Mouse (Mus musculus) limb, embryonic 11.5 days (tissue): ENCODE measurements around the gene Kcnk4. TPM values are rescaled to one million over a fixed set of nuclear protein-coding genes. Genes with fewer than 3 reads are reported as not detected.

Experiments
- ATAC-seq: fragments of 200-750 bp; cut with Nextera tagmentation; 2 replicates; pipeline ENCODE4 v1.8.0; 2017; ENCODE audit warnings: low read depth; ENCODE audit not compliant: insufficient number of reproducible peaks, low FRiP score, low TSS enrichment
- DNase-seq: peaks from one replicate; pipeline ENCODE4 v3.0.0-alpha.2; 2015; ENCODE audit warnings: low spot score
- H3K27ac ChIP-seq: fragments of 300-500 bp; sonication (generic); replicated peaks from 2 replicates; pipeline ENCODE4 v1.5.1; 2014; ENCODE audit warnings: low read depth, mild to moderate bottlenecking, low read length
- H3K27me3 ChIP-seq: fragments of 300-500 bp; sonication (generic); 2 replicates; pipeline ENCODE4 v1.6.1; 2014; ENCODE audit warnings: mild to moderate bottlenecking, low read length, mixed read lengths; ENCODE audit not compliant: control insufficient read depth, insufficient read depth
- H3K36me3 ChIP-seq: fragments of 300-500 bp; sonication (generic); 2 replicates; pipeline ENCODE4 v1.6.1; 2014; ENCODE audit warnings: mild to moderate bottlenecking, low read length, moderate library complexity, mixed read lengths; ENCODE audit not compliant: control insufficient read depth, insufficient read depth
- H3K4me1 ChIP-seq: fragments of 300-500 bp; sonication (generic); 2 replicates; pipeline ENCODE4 v1.6.1; 2014; ENCODE audit warnings: low read length, mixed read lengths; ENCODE audit not compliant: control insufficient read depth, insufficient read depth
- H3K4me2 ChIP-seq: fragments of 300-500 bp; sonication (generic); 2 replicates; pipeline ENCODE4 v1.6.1; 2014; ENCODE audit warnings: low read depth, mild to moderate bottlenecking, moderate library complexity; ENCODE audit not compliant: severe bottlenecking
- H3K4me3 ChIP-seq: fragments of 300-500 bp; sonication (generic); 2 replicates; pipeline ENCODE4 v1.5.1; 2014; ENCODE audit warnings: low read depth, low read length
- H3K9ac ChIP-seq: fragments of 300-500 bp; sonication (generic); 2 replicates; pipeline ENCODE4 v1.6.1; 2014; ENCODE audit warnings: mild to moderate bottlenecking, low read length
- H3K9me3 ChIP-seq: fragments of 300-500 bp; sonication (generic); 2 replicates; pipeline ENCODE4 v1.6.1; 2016; ENCODE audit warnings: low read length; ENCODE audit not compliant: control insufficient read depth
- WGBS: fragments of 180-500 bp; shearing (Covaris S2); extraction: QIAGEN DNeasy Blood & Tissue Kit; methylation state at CpG from one replicate; pipeline ENCODE4 v1.1.7; 2014; 5-methylcytosine and 5-hydroxymethylcytosine counted together
- polyA plus RNA-seq: library from polyadenylated mRNA; unstranded; fragments of >200 nt; fragmentation: Nextera tagmentation; extraction: Ambion mirVana; gene quantifications from 2 replicates; pipeline ENCODE4 v1.2.1, GENCODE M21; 2014

Kcnk4 gene
- polyA plus RNA-seq, 1 experiment from 2014 or later: 0.31 TPM

DNA sequence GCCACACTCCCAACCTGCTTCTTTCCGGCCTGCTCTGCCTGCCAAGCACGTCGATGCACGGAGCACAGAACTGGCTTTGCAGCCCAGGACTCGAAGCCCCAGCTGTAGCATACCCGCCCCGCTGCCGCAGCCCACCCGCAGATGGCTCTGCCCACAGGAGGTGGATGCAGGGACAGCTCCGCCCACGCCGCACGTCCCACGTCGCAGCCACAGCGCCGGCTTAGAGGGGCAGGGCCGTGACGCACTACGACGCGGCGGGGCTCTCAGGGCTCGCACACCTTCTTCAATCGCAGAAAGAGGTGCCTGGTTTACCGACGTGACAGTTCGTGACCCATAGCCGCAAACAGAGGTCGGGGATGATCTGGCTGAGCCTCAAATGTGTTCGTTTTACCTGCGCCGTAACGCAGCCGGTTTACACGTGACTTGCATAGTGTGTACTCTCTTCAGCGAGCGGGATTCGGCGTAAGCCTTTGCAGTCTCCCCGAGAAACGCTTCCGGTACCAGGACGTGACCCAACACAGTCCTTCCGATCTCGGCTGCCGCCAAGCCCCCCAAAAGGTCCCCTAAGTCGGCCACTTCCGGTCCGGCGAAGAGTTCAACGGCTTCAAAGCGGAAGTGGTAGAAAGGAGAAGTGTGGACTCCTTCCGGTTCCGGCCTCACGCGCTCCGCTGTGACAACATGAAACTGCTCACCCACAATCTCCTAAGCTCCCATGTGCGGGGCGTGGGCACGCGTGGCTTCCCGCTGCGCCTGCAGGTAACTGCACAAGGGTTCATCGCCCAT, 24.6 kb downstream of the Kcnk4 start, which contains the start of the genes Trmt112 and Prdx5:
Trmt112 (plus strand) TSS at position 192 of the 783 bp plus-strand sequence.
Prdx5 (minus strand) TSS at position 600 of the 783 bp plus-strand sequence.
- peak; percentile 90 for ATAC-seq
- no peaks in the 10 kb centered on the region for H3K9me3 ChIP-seq
- peak within 1 kb of the TSS; percentile 80 for H3K4me2 ChIP-seq
- under 1% methylated on average over 65 of the region's 65 CpGs for WGBS
- H3K36me3 ChIP-seq: peaks cover 15% of the 10 kb centered on the region
- no peaks in the 10 kb centered on the region for H3K27me3 ChIP-seq
- H3K27ac ChIP-seq: peak within 1 kb of the TSS; percentile 98
- peaks cover 13% of the 10 kb centered on the region; the same call in 1 of the 2 replicates for H3K4me1 ChIP-seq
- H3K9ac ChIP-seq: peak within 1 kb of the TSS; percentile 67
- DNase-seq: peak; percentile 93
- peak within 1 kb of the TSS; percentile 60 for H3K4me3 ChIP-seq

DNA sequence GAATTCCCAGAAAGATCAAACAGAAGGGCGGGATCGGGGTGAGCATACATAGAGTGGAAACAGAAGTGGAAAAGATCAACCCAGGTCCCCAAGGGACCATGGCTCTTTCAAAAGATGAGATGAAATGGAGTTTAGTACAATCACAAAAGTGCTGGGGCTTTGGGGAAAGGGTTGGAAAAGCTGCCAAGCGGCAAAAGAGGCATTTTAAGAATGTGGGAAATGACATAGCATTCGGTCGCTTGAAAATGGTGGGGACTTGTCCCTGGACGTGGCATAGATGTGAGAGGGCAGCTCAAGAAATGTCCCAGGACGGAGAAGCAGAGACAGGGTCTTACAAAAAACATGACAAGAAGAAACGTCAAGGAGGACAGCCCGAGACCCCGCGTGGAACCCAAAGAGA, 25.3 kb downstream of the Kcnk4 start:
- Histone ChIP-seq H3K4me2 (peak overlapping the region; percentile 80), H3K4me3 (peak overlapping the region; percentile 60), H3K9me3 (no peaks in the 10 kb centered on the region), H3K27me3 (no peaks in the 10 kb centered on the region), H3K27ac (peak overlapping the region; percentile 98; the same call in 1 of the 2 replicates), H3K36me3 (peaks cover 15% of the 10 kb centered on the region), H3K9ac (peak overlapping the region; percentile 67), H3K4me1 (peaks cover 13% of the 10 kb centered on the region; the same call in 1 of the 2 replicates)
- 9% methylated on average over 11 of the region's 11 CpGs for WGBS
- DNase-seq (no peak), ATAC-seq (no peak; the same call in 1 of the 2 replicates)

- Histone ChIP-seq H3K9ac (no peak overlapping the region), H3K4me2 (no peak overlapping the region; the same call in 1 of the 2 replicates), H3K4me1 (peaks cover 13% of the 10 kb centered on the region; the same call in 1 of the 2 replicates), H3K36me3 (peaks cover 13% of the 10 kb centered on the region), H3K9me3 (no peaks in the 10 kb centered on the region), H3K27ac (no peak overlapping the region), H3K4me3 (no peak overlapping the region), H3K27me3 (no peaks in the 10 kb centered on the region)
- ATAC-seq (no peak), DNase-seq (no peak)
- WGBS: 87% methylated on average over 7 of the region's 7 CpGs
Measured at GRCm38 (mm10) chr19:6907811-6908540, 26.3 kb downstream of the Kcnk4 start.

- WGBS: 85% methylated on average over 8 of the region's 8 CpGs
- H3K27me3 ChIP-seq: no peaks in the 10 kb centered on the region
Measured at GRCm38 (mm10) chr19:6907094-6907493, 27.2 kb downstream of the Kcnk4 start.

GRCm38 (mm10) chr19:6906199-6906598, 28.1 kb downstream of the Kcnk4 start:
- no peak overlapping the region for H3K27ac ChIP-seq
- WGBS: 93% methylated on average over 3 of the region's 3 CpGs
- no peaks in the 10 kb centered on the region for H3K27me3 ChIP-seq
- no peak overlapping the region for H3K4me2 ChIP-seq
- peaks cover 11% of the 10 kb centered on the region; the same call in 1 of the 2 replicates for H3K4me1 ChIP-seq
- DNase-seq (no peak), ATAC-seq (no peak)
- no peaks in the 10 kb centered on the region for H3K9me3 ChIP-seq
- H3K4me3 ChIP-seq: no peak overlapping the region
- H3K9ac ChIP-seq: no peak overlapping the region
- H3K36me3 ChIP-seq: peaks cover 3% of the 10 kb centered on the region; the same call in 1 of the 2 replicates

More at GRCm38 (mm10) chr19:6907094-6907493, 27.2 kb downstream of the Kcnk4 start:
- Histone ChIP-seq H3K9me3 (no peaks in the 10 kb centered on the region), H3K9ac (no peak overlapping the region), H3K4me2 (no peak overlapping the region), H3K4me3 (no peak overlapping the region), H3K36me3 (peaks cover 11% of the 10 kb centered on the region; the same call in 1 of the 2 replicates), H3K4me1 (peaks cover 13% of the 10 kb centered on the region; the same call in 1 of the 2 replicates), H3K27ac (no peak overlapping the region)
- DNase-seq (no peak), ATAC-seq (no peak)

- H3K4me1 ChIP-seq: peaks cover 7% of the 10 kb centered on the region; the same call in 1 of the 2 replicates
- no peak overlapping the region for H3K27ac ChIP-seq
- H3K4me3 ChIP-seq: no peak overlapping the region
- no peak overlapping the region for H3K9ac ChIP-seq
- DNase-seq (no peak), ATAC-seq (no peak)
- whole genome bisulfite sequencing: 88% methylated on average over 11 of the region's 11 CpGs
- H3K4me2 ChIP-seq: no peak overlapping the region
- H3K27me3 ChIP-seq: no peaks in the 10 kb centered on the region
- H3K36me3 ChIP-seq: peaks cover 3% of the 10 kb centered on the region; the same call in 1 of the 2 replicates
- no peaks in the 10 kb centered on the region for H3K9me3 ChIP-seq
Measured at GRCm38 (mm10) chr19:6905498-6906159, 28.7 kb downstream of the Kcnk4 start.

- Histone ChIP-seq H3K4me3 (no peak overlapping the region), H3K27me3 (no peaks in the 10 kb centered on the region), H3K9me3 (peaks cover 2% of the 10 kb centered on the region; the same call in 1 of the 2 replicates), H3K9ac (no peak overlapping the region), H3K36me3 (peaks cover 3% of the 10 kb centered on the region; the same call in 1 of the 2 replicates), H3K27ac (no peak overlapping the region), H3K4me1 (peaks cover 7% of the 10 kb centered on the region; the same call in 1 of the 2 replicates), H3K4me2 (no peak overlapping the region)
- no peak for ATAC-seq
- no peak for DNase-seq
- WGBS: 88% methylated on average over 2 of the region's 2 CpGs
Measured at GRCm38 (mm10) chr19:6904846-6905245, 29.5 kb downstream of the Kcnk4 start.
